Mouse (Mus musculus) embryo, embryonic 10 days (tissue): Measurements from ENCODE around the gene Tmem260.

Experiments
- DNase-seq: peaks from one replicate; pipeline ENCODE4 v3.0.0-alpha.2; 2015; ENCODE audit warnings: low spot score

The Tmem260 gene

DNA sequence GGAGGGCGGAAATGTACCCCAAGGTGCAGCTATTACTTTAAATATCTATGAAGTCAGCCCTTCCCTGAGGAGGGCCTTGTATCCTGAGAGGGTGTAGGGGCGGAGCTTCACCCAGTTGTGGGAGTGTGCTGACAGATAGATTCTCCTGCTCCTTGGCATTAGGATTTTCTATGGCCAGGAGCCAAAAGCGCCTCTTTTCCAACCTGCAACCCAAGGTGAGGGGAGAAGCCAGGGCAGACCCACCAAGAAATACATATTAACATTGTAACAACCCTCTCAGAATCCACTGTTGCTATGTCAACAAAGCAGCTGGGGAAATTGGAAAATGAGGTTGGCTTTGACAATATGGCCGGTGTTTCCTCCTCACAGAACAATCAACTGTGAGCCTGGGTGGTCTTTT, 107.3 kb downstream of the Tmem260 start:
- DNase-seq = no peak

DNA sequence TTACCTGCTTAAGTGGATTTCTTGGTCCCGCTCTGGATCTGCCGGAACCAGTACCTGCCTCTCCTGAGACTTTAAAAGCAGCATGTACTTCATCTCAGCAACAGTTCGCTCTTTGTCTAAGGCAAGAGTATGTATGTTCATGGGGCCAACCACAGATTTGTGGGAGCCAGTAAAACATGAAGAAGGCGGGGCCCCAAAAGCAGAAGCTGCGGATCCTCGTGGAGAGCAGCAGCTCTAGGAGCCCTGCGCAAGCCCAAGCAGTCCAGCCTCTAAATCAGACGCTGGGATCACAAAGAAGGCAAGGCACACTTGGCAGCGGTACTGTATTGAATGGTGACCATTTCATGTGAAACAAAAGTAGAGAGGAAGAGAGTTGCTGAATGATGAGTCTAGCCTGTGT, 107.8 kb downstream of the Tmem260 start:
- DNase-seq = no peak

GRCm38 (mm10) chr14:48558975-48559374, 113.1 kb downstream of the Tmem260 start:
- no peak for DNase-seq

DNA sequence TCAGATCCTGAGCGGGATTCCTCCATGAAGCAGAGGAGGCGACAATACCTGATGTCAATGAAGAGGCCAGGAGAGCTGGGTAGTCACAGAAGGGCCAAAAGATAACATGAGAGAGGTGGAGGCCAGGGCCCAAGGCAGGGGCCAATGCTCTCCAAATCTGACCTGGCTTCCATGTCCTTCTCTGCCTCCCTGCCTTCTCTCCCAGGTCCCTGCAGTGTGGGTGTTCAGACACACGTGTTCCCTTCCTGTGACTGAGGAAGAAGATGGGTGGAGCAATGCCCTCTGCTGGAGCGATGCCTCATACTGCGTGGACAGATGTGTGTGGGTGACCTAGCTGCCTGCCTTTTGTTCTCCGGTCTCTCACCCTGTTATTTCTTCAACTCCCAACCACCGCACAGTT, 113.8 kb downstream of the Tmem260 start:
- no peak for DNase-seq

DNA sequence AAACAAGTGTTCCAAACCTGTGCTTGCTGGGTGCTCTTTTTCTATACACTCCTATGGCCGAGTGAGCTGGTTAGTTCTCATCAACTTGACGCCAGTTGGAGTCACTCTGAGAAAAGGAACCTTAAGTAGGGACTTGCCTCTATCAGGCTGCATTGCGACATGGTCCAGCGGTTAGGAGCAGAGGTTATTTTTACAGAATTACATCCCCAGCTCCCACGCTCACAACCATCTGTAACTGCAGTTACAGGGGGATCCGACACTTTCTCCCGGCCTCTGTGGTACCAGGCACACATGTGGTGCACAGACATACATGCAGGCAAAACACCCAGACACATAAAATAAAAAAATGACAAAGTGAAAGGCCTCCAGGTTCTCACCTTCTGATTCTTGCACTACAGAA, 120.7 kb downstream of the Tmem260 start:
- DNase-seq = no peak
